Mouse (Mus musculus) A20 (cell line): ENCODE measurements around the gene Tnfaip3.

ENCODE experiments used
- DNase-seq: peaks from one replicate; pipeline ENCODE4 v3.0.0-alpha.2; 2011; ENCODE audit warnings: low read depth, low spot score

Gene Tnfaip3

DNA sequence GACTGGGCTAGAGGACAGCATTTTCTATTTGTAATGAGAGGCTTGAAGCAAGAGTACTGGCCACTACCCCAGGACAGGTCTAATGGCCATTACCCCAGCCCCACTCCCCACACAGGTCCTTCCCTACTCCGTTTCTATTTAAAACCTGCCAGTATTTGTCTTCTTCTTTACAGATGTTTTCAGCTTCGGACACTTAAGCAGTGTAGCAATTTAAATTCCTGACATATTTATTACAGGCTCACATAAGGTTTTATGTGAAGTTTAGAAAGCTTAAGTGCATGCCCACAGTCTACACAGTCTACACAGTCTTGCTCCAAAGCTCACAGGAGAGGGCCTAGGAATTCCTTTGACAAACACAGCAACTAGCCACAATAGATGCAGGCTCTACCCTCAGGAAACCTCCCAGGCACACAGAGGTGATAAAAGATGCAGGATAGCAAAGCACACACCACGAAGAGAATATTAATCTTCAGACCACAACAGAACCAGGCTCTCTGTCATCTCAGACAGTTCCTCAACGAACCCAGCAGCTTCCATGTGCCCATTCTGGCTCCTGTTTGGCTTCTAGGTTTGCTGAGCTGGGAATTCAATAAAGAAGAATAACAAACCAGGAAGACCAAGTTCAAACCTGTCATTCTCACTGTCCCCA, 1.5 kb upstream of the Tnfaip3 start:
- no peak for DNase-seq

DNA sequence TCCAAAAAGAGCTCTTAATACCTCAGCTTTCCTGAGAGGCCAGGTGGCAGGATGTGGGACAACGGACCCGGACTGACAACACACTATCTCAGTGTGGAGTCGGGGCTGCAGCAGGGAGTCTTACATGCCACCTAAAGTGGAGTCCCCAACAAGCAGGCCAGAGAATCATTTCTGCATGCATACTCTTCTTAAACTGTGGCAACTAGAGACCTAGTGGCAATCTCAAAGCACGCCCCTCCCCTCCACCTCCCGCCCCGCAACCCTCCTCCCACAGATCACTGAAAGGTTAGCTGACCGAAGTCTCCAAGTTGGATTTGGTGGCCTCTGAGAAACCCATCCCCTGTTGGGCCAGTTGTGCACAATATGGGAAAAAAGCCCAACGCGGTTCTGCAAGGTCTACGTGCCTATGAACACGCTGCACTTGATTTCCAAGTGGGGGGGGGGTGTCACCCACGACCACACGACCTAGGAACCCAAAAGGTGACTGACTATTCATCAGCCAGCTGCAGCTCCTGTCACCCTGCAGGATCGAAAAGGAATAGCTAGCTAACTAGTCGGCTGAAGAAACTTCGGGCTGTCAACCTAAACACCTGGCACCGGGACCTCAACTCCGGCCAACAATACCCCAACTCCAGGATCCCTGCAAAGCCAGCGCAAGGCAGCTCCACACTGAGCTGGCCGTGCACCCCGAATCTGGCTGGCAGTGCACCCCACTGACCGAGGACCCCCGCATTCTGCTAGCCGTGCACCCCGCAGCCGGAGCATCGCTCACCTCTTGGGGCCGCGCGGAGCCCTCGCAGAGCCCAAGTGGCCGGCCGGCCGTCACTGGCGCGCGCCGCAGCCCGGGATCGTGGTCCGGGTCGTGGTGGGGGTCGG, 838 bp downstream of the Tnfaip3 start:
- DNase-seq, result peak; percentile 90

DNA sequence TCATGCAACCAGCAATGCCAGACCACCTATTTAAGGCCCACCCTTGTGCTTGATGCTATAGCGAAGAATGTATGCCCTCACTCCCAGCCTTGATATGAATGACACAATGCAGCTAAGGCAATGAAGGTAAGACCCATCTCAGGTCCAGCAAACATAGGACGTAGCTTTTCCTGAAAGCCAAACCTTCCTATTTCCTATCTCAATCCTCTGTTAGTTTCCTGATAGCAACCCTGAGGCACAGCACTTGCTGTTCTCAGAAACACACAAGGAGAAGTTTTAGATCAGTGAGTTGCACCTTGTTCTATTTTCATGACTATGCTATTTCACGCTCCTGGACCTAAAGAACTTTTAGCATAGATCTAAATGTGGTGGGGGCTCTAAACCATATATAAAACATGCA, 2.1 kb downstream of the Tnfaip3 start:
- DNase-seq, result peak; percentile 37

DNA sequence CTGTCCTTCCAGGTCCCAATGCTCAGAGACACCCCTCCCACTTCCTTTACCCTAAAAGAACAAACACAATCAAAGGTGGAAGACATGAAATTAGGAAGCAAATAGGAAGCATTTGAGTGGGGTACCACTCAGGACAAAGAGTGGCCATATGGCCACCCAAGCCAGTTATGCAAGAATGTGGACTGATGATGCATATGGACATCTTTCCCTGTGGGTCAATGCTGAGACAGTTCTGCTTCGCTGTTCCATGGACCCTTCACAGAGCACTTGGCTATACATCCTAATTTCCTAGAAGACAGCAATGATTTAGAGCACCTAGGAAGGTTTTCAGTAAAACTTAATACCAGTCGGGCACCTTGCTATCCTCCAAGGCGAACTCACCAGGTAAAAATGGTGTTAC, 2.8 kb downstream of the Tnfaip3 start:
- no peak for DNase-seq

DNA sequence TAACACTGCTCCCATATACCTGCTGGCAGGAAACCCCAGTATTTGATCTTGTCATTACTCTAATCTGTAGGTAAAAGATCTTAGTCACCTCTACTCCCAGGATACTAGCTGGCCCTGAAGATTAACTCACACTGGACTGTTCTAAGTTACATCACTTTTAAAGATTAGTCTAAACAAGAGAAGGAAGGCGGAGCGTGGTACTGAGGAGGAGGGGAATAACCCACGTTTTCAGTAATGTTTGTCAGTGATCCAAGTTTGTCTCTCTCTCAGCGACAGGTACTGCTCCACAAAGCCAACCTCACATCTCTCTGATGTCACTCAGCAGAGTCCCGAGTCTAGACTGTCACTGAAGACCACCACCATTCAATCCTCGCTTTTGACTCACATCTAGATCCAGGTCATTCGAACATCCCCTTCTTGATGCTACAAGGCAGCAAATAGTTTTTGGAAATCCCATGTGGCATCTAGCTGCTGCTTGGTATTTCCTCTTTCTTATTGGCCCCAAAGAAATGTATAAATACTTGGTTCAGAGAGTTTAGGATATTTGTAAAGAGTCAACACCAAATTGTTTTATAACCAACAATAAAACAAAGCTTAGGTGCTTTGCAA, 3.5 kb downstream of the Tnfaip3 start:
- DNase-seq, result peak; percentile 50

DNA sequence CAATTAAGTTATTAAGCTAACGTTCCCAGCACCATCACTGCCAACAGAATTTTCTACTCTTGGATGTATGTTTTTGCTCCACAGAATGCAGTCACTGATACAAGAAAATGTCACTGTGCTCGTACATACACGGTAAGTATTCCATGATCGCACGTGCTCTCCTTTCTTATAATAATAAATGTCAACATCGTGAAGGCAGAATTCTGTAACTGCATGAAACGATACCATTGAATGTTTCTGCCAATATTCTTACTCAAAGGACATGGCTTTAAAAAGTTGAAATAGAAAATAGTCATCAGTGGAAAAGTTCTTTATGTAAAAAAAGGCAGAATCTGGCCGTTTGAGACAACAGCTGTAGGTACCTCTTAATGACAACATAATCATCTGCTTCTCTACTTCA, 5.0 kb downstream of the Tnfaip3 start:
- no peak for DNase-seq

DNA sequence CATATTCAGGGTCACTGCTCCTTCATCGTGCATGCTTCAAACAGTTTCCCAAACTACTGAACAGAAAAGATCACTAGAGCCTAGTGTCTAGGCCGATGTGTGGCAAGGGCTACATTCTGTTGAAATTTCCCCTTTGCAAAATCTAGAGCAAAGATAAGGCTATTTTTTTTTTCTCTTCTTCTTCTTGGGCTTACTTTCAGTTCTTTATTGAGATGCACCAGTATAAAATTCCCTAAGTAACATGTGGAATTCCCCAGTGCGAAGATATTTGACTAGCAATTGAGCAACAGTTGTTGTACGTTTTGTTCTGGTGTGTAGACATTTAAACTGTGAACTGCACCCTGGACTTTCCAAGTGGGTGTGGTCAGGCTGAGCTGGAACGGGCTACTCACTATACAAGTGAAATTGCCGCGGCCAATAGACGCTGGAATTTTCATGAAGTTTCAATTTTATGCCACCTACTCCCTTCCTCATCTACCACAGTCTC, 6.2 kb downstream of the Tnfaip3 start:
- DNase-seq, result peak; percentile 82

DNA sequence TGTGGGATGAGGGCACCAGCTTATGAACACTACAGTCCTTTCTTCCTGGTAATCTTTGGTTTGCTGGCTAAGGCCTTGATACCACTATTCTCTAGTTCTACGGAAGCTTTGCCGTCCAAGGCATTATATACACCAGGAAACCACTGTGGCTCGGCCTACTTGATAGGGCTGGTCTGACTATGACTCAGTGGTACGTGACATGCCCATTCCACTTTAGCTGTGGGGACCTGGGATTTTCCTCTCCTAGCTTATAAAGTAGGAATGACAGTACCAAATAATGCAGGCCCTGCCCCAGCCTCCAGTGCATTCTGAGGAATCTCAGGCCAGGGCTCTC, 6.9 kb downstream of the Tnfaip3 start:
- no peak for DNase-seq

DNA sequence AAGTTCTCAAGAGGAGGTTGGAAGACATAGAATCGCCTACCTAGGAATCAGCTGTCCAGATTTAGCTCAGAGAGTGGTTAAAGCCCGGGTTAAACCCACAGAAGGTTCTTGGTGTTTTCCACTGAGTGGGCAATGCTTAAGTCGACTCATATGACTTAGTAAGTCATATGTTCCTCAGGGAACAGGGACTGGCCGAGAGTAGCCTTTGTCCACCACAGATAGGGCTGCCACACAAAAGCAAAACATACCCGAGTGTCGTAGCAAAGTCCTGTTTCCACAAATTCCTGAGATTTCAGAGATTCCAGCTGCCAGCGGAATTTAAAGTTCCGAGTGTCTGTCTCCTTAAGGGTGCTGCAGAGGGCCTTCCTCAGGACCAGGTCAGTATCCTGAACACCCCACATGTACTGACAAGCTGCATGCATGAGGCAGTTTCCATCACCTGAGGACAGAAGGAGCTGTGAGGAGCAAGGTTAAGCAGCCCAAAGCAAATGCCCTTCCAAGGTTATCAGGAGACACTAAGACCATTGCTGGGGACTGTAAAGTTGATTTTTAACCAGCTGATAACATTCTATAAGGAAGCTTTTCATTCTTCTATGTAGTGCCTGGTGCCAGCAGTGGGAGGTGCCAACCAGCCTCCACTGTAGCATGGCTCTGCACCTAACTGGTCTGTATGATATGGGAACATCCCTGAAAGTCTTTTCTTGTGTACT, 7.4 kb downstream of the Tnfaip3 start:
- no peak for DNase-seq

DNA sequence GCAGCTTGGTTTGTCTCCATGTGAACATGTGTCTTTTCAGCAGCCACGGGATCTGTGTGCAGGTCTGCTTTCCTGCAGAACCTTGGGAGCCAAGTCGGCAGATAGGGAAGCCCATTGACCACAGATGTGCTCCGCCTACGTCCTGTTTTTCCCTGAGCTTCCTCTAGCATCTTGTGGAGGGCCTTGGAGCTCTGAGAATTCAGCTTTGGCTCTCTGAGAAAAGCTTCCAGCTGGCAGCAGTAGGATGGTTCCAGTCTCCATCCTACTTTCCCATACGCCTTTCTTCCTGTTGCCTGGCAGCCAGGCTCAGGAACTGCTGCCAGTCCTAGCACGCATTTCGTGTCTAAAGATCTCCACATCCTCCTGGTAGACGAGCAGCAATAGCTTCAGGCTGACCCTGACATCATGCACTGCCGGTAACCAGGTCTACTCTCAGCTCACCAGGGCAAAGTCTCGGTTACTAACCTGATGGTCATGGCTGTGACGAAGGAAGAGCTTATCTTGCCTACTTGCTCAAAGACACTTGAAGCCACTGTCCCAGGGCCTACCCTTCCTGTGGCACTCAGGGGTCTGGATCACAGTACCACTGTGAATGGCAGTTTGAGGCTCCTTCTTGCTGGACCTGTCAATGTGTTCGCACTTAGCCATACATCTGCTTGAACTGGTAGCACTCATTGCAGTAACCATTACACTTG, 13.2 kb downstream of the Tnfaip3 start:
- no peak for DNase-seq

DNA sequence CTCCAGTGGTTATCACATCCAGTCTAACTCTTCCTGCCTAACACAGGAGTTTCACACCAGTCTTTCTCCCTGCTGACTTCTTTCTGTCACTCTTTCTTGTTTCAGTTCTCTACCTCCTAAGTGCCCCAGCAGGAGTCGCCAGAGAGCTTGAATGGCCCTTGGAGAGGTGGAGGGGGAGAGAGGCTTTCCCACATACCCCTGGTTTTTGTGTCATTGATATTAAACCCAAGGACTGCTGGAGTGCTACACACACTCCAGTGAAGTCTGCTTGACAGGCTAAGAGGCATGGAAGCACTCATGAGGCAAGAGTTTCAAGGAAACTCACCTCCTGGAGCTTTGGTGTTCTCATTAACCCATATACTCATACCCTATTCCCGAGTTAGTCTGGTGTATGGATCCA, 16.0 kb downstream of the Tnfaip3 start:
- peak; percentile 69 for DNase-seq

DNA sequence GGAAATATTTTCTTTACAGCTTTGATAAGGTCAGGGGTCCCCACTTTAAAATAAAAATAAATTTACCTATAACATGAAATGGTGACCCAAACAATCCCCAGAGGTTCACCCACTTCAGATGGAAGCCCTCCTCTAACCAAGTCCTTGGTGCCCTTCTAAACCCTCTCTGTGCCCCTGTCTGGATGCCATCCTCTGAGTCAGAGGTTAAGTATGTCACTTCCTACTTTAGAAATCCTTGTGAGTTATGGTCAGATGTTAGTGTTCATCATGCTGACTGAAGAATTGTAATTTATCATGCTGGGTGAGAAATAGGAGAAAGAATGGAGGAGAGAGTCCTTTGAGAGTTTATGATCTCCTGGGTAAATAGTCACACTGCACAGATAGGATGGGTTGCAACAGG, 19.1 kb downstream of the Tnfaip3 start:
- DNase-seq, result no peak

DNA sequence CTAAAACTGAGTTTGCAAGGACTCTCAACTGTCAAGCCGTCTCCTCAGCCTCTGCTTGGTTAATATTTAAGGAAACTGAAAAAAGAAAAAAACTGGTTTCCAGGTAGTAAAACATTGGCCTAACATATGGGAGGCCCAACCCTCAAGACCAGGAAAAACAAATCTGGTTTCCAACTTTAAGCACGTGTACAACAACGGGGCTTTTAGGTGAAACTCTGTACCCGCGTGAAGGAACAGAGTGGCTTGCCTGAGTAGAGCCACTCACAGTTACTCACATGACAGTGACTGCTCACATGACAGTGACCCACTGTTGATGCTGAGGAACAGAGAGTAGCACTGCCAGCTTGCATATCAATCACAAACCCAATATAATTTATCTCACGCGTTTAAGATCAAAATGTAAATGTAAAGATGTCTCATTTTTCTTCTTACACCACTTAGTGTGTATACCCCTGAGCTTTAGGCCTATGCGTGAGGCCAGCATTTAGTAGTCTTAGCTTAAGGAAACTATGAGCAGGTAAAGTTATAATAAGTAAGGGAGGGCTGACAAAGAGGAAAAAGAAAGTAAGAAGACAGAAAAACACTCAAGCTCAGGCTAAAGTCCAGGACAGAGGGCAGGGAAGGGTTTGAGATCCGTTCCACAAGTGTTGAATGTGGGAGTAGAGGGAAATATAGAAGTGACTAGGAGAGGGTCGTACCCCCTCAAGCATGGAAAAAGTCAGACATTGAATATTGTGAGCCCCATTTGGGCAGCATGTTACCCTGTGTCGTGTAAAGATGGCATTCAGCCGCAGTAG, 19.8 kb downstream of the Tnfaip3 start:
- no peak for DNase-seq

DNA sequence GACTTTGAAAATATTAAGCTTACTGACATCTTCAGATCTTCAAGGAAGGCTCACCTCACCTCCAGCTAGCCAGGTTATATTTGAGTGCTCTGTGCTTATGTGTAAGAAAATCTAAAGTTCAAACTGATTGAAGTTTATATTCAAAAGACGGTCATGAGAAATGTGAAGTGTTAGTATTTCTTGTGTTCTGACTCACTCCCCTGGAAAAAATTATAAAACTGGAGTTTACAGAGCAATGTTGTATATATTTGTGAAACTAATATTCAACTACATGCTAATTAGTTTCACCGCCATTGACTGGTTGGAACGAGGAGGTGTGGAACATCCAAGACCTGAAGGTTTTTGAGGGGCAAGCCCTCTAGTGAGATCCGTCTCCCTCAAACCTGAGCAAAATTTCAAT, 22.5 kb downstream of the Tnfaip3 start:
- DNase-seq, result no peak

DNA sequence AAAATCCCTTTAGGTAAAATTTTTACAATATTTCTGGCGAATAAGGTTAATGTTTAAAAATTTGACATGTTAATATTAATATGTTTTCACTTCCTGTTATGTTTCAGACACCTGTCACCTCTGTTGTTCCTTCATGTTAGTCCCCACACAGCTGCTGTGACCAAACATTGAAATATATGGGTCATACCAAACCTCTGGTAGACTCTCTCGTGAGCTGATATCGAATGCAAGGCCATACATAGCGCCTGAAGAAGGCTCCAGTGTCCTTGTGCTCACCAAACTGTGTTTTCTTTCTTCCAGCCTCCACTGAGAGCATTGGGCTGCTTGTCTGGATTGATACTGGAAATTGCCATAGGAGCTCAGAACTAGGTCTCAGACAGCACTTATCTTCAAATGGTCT, 24.4 kb downstream of the Tnfaip3 start:
- DNase-seq, result peak; percentile 88

DNA sequence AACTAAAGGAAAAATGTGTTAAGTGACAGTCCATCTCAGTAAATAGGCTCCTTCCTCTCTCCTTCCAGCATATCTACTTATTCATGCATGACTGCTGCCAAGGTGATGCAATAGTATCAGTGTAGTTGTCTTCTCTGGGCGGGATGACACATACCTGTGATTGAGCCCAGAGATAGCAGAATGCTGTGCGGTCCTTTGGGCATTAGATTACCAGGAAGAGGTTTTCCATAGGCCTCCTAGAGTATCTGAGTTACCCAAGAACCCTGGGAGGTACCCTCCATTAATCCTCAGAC, 27.6 kb downstream of the Tnfaip3 start:
- DNase-seq, result peak; percentile 80

DNA sequence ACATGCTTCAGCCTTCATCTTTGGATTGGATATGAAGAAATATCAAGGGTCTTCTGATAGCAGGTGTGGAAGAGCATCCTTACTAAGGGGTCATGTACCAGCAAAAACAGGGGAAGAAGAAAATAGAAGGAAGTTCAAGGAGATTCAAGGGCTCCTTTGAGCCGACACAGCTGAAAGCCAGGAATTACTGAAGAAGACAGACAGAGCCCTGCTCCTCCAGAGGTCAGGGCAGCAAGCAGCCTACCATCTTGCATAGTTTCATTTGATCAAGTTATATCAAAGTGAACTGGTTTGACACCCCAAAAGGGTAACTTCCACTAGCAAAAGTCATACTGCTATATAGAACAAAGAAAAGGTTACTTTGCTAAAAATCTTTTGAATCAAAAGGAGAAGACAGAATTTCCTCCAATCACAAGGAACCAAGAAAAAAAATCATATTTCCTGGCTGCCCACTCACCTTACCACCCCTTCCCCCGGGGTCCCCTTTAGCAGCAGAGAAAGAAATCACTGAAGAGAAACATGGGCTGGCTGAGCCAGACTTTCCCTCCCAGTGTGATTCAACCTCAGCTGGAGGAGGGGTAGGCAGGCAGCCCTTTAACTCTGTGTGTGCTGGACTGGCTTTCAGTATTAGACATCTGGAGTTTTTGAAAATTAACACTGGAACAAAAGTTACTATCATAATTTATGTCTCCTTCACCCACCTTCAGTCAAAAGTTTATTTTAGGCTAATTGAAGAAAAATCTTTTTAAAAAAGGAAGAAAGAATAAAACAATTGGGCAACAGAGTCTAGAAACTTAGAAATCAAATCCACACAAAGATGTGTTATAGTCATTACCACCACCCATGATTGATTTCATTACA, 28.2 kb downstream of the Tnfaip3 start:
- peak; percentile 76 for DNase-seq

DNA sequence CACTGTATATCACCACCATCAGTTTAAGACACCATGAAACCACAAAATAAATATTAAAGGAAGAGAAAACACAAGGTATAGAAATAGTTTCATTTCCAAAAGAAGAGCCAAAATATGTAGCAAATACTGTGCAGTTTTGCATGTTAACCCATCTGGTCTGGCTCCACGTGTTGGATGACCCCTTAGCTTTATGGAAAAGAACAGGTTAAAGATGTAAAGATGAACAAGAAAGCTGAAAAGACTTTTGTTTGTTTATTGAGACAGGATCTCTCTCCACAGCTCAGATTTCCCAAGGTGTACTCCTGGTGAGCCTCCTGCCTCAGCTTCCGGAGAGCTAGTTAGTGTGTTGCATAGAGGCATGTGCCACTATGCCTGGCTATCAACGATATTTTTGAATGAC, 29.9 kb downstream of the Tnfaip3 start:
- DNase-seq, result peak; percentile 53

DNA sequence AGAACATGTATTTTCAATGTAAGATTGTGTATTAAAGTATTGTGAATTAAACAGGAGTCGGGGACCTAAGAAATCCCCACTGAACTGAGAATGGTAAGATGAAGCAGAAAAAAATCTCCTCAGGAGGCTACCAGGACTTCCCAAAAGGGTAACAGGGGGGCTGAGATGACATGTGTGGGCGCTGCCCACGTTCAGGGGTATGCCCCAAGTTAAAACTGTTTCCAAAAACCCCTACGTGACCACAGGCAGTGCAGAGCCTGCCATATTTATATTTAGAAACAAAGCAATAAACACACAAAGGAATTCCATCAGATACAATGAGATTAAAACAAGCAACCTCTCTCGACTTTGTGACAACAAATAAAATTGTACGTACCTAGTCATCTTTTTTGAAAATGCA, 31.9 kb downstream of the Tnfaip3 start:
- DNase-seq, result peak; percentile 58

DNA sequence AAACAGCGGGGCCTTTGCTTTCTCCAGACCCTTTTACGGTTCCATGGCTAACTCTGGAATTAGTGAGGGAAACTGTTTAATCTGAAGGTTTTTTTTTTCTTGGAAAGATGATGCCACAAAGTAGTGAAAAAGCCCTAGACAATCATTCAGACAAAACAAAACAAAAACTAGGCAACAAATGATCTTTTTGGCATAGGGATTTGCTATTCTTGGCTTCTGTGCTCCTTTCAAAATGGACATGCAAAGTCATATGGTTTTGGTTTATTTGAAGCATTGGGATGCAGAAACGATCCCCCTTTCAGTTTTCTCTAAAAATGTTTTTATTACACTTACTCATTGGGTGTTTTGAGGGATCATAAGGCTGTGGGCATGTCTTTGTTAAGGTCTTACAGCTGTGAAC, 41.0 kb downstream of the Tnfaip3 start:
- DNase-seq, result no peak
